Mouse (Mus musculus): ENCODE measurements around the gene Armc9.

The Armc9 gene

DNA sequence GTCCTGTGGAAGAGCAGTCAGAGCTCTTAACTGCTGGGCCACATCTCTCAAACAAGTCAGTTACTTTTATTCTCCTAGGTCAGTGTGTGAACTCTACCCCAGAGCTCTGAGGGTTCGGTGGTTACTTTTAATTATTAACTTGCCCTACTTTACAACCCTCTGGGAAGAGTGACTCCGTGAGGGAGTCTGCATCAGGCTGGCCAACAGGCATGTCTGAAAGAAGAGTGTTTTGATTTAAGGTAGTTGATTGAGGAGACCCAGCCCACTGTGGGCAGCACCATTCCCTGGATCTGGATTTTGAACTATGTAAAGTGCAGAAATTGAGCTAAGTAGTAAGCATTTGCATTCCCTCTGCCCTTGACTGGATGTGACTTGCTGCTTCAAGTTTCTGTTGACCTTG, 21.5 kb downstream of the Armc9 start:
- DNase-seq: no peak

DNA sequence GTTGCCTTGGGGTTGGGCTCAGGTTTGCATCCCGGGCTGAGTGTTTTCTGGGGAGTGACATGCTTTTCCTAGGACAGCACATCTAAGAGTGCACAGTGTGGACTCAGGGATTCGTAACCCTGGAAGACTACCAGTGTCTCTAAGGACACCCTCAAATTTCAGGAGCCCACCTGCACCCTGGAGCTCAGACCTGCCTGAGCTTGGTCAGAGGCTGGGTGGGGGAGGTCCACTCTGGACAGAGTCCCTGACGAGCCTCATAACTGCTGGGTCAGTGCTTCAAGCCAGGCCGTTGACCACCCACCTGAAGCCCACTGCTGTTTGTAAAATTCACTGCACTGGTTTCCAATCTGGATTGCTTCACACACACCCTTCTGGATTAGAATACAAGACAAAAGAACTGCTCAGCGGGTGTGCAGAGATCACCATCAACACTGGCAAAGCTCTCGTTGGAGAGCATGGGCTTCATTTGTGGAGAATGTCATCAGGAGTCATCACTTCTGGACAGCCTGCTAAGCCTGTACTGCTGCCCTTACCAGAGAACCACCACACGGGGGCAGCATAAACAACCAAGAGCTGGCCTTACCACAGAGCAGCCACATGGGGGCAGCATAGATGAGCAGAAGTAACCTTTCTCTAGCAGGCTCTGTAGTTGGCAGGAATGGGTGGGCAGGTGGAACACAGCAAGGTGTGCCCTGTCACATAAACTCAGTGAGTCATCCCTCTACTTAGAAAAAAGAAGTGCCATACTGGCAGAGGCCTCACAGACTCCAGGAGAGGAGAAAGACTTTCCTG, 24.1 kb downstream of the Armc9 start:
- peak; percentile 93 for DNase-seq

DNA sequence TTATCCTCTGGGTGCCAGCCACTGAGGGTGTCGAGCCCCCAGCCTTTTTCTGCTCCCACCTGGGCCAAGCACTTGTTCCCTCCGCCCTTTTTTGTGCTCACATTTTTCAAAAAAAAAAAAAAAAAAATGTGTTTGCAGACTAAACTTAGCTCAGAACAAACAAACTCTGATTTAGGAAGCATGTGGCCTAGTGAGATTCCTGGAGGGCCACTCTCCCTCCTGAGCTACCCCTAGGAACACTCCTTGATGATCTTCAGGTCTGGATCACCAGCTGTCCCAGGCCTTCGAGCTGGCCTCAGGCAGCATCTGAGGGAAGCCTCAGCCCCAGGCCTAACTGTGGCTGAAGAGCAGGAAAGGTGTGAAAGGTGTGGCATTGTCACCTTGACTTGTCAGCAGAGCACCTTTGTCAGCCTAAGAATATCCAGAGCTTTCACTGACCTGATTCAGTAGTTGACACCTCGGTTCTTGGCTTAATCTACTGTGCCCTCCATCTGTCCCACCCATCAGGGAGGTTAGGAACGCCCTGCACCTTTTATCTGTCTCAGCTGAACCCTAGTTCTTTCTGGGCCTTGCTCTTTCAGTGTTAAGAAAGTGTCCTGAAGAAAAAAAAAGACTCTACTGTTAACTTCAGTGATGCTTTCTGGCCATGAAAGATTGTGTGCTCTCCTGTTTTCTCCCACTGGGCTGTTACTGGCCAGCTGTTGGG, 27.6 kb downstream of the Armc9 start:
- DNase-seq: peak; percentile 15

DNA sequence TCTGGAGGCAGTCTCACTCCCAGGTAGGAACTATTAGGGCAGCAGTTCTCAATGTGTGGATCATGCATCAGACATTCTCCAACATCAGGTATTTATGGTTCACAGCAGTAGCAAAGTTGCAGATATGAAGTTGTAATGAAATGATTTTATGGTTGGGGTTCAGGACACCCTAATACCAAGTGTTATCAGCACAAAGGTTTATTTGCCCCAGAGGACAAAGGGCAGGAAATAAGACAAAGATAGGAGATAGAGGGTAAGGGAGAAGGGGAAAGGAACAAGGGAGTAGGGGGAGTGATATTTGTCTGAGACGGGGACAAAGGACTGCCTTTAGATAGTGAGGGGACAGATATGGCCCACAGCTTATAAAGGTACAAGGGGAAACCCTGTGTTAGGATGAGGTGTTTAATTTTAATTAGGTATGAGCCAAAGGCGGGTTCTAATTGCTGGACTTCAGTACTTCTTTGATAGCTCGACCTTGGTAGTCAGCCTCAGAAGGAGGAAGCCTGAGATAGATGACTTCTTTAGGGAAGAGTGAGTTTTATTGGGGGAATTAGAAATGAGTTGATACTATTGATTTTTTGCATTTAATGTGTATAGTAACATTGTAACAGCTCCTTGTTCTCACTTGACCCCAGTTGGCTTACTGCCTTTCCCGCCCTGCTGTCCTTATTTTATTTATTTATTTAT, 29.1 kb downstream of the Armc9 start:
- DNase-seq: no peak

DNA sequence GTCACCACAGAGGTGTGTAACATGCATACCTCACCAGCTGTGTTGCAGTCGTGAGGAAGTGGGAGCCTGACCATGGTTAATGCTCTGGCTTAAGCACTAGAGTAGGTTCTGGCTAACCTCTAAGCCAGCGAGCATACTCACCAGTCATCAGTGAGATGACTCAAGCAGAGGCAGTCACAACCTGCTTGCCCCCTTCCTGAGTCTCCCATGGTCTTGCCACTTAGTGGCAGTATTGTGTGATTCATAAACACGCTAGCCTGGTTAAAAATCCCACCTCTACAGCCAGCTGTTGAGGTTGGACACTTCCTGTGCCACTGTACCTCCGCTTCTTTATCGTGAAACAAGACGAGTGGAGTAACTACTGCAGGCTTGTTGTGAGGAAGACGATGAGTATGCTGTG, 32.2 kb downstream of the Armc9 start:
- no peak for DNase-seq

DNA sequence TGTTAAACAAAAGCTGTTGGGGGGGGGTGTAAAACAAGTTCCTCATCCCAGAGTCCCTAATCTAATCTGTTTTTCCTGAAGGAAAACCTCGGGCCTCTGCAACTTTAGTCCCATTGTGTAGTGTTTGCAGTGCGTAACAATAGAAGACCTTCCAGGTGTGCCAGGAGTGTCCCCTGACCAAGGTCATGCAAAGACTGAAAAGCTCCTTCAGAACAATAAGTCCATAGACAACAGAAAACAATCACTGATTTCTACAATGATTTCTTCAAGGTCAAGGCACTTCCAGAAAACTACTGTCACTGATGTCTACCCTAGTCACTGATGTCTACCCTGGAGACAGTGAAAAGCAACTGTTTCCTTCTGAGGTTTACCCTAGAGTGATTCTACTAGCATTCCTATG, 33.3 kb downstream of the Armc9 start:
- no peak for DNase-seq

DNA sequence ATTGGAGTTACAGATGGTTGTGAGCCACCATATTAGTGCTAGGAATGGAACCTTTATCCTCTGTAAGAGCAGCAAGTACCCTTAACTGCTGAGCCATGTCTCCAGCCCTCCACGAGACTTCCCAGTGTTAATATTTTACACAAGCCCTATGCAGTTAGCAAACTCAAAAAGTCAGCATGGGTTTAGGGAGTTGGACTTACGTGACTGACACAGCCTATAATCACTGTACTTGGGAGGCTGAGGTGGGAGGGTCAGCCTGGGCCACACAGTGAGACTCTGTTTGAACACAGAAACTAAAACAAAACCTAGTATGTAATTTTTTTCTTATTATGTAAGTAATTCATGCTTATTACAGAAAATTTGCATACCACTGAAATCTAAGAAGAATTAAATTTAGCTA, 33.7 kb downstream of the Armc9 start:
- no peak for DNase-seq

DNA sequence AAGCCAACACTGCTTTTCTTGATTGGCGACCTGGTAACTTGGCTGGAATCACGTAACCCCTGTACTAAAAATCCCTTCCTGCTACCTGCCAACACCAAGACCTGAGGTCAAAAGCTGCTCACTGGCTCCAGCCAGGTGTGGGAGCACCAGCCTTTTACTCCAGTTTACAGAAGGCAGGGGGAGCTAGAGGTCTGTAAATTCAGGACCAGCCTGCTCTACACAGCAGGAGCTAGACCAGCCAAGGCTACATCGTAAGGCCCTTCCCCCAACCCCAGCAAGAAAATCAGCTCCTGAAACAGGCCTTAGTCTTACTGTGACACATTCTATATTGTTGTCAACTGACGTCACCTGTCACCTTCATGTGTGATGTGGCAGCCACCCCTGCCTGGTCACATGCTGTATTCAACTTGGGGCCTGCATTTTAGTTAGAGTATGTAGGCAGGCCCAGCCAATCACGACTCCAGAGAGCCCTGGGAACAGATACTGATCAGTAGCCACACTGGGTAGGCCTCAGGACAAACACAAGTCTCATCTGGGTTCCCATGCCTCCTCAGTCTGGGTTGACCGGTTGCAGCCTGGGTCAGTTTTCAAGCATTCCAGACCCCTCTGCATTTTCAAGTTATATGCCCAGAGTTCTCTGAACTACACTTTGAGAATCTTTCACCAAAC, 34.6 kb downstream of the Armc9 start:
- no peak for DNase-seq

DNA sequence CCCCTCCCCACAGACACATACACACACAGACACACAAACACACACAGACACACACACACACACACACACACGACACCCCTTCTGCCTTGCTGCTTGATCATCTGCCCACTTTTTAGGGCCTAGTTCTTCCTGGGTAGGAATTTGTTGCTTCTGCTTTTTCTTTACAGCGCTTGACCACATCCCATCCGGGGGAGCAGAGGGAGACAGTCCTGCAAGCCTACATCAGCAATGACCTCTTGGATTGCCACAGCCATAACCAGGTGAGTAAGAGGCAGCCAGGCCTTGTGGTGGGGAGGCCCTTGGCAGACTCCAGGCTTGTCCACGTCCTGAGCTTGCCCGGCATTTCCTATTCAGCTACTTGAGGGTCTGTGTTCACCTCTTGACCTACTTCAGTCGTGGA, 36.3 kb downstream of the Armc9 start:
- DNase-seq: no peak

DNA sequence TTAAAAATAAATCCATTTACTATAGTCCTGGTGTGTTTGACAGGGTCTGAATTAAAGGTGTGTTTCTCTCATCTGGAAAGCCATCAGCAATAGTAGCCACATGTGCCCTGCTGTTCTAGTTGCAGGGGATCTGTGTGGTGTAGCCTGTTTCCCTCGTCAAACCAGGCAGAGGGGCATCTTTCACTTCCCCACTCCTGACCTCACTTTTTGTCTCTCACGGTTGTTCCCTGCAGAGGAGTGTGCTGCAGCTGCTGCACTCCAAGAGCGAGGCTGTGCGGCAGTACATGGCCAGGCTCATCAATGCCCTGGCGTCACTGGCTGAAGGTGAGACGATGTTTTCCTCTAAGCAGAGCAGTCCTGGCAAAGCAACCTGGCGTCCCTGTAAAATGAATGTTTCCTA, 39.5 kb downstream of the Armc9 start:
- DNase-seq: no peak

DNA sequence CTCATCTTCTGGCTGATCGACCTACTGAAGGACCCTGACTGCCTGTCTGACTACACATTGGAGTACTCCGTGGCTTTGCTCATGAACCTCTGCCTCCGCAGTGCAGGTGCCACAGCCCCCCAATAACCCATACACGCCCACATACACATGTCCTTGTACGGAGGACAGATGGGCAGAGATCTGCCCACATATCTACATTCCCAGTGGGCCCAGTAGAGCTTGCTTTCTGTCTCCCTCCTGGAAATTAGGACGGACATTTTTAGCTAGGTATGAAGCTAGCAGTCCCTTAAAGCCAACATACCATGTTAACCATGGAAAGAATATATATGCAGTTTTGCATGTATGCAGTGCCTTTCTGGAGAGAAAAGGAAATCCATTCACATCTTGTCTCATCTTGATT, 43.7 kb downstream of the Armc9 start:
- DNase-seq: no peak

DNA sequence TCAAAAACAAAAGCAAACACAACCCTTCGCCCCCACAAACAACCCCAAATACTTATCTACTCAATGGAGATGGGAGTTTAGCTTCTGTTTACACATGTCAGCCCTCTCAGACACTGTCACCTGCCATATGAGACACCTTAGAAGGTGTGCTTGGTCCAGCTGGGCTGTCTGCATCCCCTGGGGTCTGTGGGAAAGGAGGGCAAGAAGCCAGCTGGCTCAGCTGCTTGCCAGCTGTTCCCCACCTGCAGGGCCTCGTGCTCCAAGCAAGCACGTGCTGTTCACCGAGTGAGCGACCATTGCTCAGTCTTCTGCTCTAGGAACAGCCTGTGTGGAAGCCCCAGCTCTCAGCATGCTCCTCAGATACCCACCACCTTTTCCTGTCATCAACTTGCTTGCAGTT, 44.4 kb downstream of the Armc9 start:
- no peak for DNase-seq

DNA sequence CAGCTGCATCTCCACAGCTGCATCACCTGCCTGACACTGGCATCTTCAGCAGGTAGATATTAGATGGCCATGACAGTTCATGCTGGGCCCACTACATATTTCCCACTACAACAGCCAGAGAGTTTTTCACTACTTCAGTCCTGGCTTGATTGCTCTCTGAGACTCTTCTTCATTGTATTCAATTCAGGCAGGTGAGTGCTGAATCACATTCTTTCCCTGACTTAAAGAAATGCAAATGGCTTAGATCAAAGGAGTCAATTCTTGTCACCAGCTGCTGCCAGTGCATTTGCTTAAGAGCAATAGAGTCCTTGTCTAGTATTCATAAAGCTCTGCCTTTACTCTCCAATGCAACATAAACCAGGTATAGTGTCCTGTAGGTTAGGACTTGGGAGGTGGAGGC, 46.7 kb downstream of the Armc9 start:
- DNase-seq: no peak

DNA sequence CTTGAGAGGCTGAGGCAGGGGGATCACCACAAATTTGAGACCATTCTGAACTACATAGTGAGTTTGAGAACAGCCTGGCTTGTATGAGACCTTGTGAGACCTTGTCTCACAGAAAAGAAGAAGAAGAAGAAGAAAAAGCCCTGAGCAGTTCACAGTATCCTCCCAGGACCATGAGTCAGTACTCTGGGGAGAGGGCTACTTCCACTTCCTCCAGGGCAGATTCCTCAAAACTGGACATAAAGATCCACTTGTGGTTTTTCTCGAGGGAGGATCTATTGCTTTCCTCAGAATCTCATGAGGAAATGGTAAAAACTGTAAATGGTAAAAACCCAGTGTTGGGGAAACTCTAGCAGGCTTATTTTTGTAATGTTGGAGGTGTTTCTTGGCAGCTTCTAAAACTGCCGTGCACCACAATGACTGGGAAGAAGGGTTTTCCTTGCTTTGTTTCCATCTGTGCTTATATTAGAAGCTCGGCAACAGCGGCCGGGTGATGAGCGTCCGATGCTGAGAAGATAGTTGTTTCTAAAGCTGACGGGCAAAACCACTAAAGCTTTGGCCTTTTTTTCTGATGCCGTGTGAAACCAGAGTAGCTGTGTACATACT, 48.1 kb downstream of the Armc9 start:
- DNase-seq: no peak

DNA sequence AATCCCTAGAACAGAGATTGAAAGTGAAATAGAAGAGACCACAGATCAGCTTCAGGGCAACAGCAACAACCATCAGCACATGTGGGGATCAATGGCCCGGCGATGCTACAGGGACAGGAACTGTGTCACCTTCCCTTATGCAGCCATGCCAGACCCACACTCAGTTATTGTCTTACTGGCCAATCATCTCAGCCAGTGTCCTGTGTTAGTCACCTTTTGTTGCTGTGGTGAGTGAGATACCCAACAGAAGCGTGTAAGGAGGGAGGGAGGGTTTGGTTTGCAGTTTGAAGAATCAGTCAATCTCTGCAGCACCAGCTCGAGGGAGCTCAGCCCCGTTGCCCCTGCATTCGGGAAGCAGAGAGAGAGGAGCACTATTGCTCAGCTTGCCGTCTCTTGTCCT, 56.1 kb downstream of the Armc9 start:
- DNase-seq: no peak

DNA sequence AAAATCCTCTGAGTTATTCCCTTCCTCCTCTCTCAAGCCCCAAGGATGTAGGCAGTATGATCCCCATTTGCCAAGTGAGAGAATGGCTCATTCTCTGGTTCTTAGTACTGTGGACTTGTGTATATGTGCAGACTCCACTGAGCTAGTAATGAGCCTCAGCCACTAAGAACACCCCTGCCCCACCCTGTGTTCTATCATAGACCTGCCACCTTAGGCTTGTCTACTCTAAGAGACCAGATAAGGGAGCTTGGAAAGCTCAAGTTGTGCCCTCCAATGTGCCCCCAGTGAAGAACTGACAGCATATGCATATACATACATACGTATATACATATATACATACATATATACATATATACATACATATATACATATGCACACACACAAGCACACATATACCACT, 56.9 kb downstream of the Armc9 start:
- no peak for DNase-seq

DNA sequence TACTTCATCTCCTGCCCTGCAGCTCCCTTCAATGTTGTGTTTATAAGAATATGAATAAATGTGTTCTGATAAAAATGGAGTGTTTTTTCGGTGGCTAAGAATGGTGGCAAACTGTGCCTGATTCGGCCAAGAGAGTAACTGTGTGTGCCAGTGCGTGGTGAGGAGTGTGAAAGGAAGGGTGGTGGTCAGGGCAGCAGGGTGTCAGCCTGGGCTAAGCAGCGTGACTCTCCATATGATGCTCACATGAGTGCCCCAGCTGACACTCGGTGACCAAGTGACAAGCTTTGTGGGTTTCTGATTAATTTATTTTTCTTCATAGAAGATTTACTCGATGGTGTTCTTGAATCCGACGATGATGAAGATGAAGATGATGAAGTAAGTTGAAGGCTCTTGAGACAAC, 58.2 kb downstream of the Armc9 start:
- no peak for DNase-seq

DNA sequence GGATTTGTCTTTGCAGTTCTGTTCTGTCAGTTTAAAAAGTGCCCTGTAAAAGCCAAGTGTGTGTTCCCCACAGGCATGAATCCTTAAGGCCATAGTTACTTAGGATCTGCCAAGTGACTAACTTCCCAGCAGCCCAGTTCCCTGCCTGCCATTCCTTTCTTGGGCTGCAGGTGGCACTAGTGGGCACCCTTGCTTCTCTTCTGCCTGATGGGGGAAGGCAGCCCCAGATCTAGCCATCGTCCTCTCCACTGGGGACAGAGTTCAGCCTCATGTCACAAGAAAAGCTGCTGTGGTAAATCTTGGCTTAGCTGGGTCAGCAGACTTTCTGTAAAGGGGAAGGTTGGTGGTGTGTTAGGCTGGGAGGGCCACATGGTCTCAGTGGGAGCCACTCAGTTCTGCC, 59.6 kb downstream of the Armc9 start:
- DNase-seq: peak; percentile 75

DNA sequence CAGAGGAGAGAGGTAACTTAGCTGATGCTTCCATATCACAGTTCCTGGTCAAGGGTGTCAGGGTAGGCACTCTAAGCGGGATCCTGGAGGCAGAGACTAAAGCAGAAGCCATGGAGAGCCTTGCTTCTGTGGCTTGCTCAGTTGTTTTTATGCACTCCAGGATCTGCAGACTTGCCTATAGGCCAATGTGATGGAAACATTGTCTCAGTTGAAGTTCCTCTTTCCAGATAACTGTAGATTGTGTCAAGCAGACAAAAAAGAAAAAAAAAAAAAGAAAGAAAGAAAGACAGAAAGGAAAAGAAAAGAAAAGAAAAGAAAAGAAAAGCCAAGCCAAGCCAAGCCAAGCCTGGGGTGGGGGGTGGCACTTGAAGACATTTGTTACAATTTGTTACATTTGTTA, 60.7 kb downstream of the Armc9 start:
- no peak for DNase-seq

DNA sequence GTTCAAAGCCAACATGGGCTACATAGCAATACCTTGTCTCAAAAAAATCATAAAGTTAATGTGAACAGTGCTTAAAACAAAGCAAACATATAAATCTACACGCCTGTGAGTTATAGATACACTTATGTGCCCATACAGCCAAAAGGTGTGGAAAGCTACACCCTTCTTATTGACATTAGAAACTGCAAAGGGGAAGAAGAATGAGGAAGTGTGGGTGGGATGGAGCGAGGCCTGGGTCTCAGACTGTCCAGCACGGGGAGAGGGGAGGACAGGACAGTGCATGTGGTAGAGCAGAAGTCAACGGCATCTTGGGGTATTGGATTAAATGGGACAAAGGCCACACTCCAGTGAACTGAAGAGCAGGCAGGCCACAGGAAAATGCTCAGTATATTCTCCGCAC, 61.8 kb downstream of the Armc9 start:
- DNase-seq: no peak

DNA sequence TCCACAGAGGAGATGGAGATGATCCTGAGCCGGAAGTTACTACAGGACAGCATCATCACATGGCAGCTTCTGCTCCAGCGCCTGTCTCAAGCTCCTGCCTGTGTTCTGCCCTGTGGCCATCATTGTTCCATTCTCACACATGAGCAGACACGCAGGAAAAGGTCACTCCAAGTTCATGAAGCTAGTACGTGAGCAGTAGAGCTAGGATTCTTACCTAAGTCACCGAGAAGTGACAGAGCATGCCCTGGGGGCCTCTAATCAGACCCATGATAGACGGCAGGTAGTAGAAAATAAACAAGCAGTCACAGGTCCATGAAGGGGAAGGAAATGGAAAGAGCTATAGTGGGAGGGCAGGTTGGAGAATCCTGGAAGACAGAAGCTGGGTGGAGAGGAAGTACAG, 63.4 kb downstream of the Armc9 start:
- no peak for DNase-seq

DNA sequence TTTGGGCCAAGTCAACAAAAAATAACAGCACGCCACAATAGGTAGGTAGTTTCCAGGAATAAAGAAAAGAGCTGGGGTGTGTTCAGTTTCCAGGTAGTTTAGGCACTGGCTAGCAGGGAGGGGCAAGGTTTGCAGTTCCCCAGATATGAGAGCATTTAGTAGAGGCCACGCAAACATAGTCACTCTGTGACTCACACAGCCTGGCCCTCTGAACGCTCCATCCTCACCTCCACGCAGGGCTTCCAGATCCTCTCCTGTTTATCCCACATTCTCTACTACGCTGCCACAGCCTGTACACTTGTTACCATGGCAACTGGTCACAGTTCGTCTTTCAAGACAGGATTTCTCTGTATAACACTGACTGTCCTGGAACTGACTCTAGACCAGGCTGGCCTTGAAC, 70.6 kb downstream of the Armc9 start:
- no peak for DNase-seq

DNA sequence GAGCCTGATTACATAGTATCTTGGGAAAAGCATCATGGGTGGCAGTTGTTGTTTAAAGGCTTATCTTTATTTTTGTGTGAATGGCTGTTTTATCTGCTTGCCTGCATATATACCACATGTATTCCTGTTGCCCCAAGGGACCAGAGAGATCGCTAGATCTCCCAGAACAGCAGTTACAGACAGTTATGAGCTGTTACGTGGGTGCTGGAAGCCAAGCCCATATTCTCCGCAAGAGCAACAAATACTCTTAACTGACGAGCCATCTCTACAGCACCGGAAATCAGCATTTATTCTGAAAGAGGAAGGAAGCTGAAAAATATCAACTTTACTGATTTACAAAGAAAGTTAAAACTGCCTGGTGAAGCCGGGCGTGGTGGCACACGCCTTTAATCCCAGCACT, 74.1 kb downstream of the Armc9 start:
- no peak for DNase-seq

All from cerebellum, adult 9-10 months (tissue).